Mouse (Mus musculus): ENCODE measurements around the gene Cxcl15. TPM values are rescaled to one million over a fixed set of nuclear protein-coding genes. Genes with fewer than 3 reads are reported as not detected.
"Not testable (repeated sequence)": the region's sequence is repeated elsewhere in the genome, so short reads cannot be mapped to it uniquely, and the experiment has no call there.

The Cxcl15 gene
- total and polyA plus RNA-seq, 3 experiments = not detected

- dilution Hi-C loops (cut with MboI; ENCODE audit: extremely low pct_ligation_motif_present, extremely low pct_unique_long_range_greater_than_20kb, low sequenced_read_pairs) (no loop called here), in situ Hi-C loops (cut with MboI; ENCODE audit: low pct_ligation_motif_present, low pct_unique_long_range_greater_than_20kb, low sequenced_read_pairs) (loop anchor here (5.0 kb wide), 1 partner anchor 127 kb away; no protein-coding TSS in a partner anchor)
- Histone ChIP-seq H3K9ac (ENCODE audit: insufficient read depth, low read depth) (no peak overlapping the region), H3K9me3 (replicated peaks; ENCODE audit: low read length) (no peaks in the 10 kb centered on the region), H3K27ac (ENCODE audit: insufficient read depth, low read depth) (no peak overlapping the region), H3K4me3 (replicated peaks in 1 of 3; ENCODE audit: low read depth in 2 of 3, low read length in 2 of 3, poor library complexity in 1 of 3) (no peak overlapping the region), H3K4me1 (ENCODE audit: control insufficient read depth in 1 of 2, insufficient read depth in 2 of 2) (peaks cover 0 to 4% of the 10 kb centered on the region in 2 experiments; a peak in 2 of 4 replicates), H3K36me3 (replicated peaks in 1 of 2; ENCODE audit: control insufficient read depth in 1 of 2, insufficient read depth in 1 of 2, low read length in 1 of 2) (no peaks in the 10 kb centered on the region), H3K79me2 (replicated peaks; ENCODE audit: control insufficient read depth, extremely low read depth, insufficient read depth, poor library complexity, severe bottlenecking) (no peaks in the 10 kb centered on the region), H3K27me3 (replicated peaks) (no peaks in the 10 kb centered on the region), H3K4me2 (ENCODE audit: insufficient read depth, low read depth, poor library complexity, severe bottlenecking) (no peak overlapping the region)
- DNase-seq (ENCODE audit: extremely low read depth) = no peak
- TF ChIP-seq JUND (conservative IDR thresholded peaks at IDR 0.05; ENCODE audit: low read depth, low read length) (no peak), CHD2 (IDR thresholded peaks at IDR 0.05; ENCODE audit: low read length) (no peak), BHLHE40 (IDR thresholded peaks at IDR 0.05; ENCODE audit: low read depth, low read length) (no peak), ZMIZ1 (IDR thresholded peaks at IDR 0.05; ENCODE audit: low read depth, low read length) (no peak), NRF1 (IDR thresholded peaks at IDR 0.05; ENCODE audit: low read depth, low read length) (no peak), USF1 (IDR thresholded peaks at IDR 0.05; ENCODE audit: low read depth, low read length) (no peak), ZKSCAN1 (IDR thresholded peaks at IDR 0.05; ENCODE audit: borderline replicate concordance, low read depth, low read length) (no peak), ETS1 (conservative IDR thresholded peaks at IDR 0.05; ENCODE audit: low read depth, low read length) (no peak), CHD1 (IDR thresholded peaks at IDR 0.05; ENCODE audit: low read depth, low read length) (no peak), NELFE (IDR thresholded peaks at IDR 0.05; ENCODE audit: low read depth, low read length) (no peak), IRF4 (IDR thresholded peaks at IDR 0.05; ENCODE audit: low read depth, low read length) (no peak)
Measured at GRCm38 (mm10) chr5:90789306-90790073, 4.8 kb upstream of the Cxcl15 start.

DNA sequence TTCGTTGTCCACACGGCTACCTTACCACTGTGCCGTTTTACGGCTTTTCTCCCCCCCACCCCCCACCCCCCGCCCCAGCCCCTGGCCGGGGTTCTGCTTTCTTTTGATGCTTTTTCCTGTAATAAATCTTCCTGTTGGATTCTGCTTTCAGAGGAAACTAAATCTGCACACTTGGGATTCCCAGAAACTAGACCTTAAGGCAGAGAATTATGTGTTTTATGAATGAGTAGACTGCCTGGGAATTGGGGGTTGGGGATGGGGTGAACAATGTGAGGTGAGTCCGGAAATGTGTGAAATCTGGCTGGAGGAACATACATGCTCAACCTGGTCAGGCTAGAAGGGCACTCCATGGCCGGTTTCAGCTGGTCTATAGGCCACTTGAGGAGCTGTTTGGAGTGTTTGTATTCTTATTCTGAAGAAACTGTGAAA lies 4.2 kb upstream of the Cxcl15 start:
- no peak for DNase-seq (ENCODE audit: extremely low read depth)
- H3K27ac ChIP-seq (ENCODE audit: insufficient read depth, low read depth) = no peak overlapping the region
- no peaks in the 10 kb centered on the region for H3K9me3 ChIP-seq (replicated peaks; ENCODE audit: low read length)
- no peak overlapping the region for H3K9ac ChIP-seq (ENCODE audit: insufficient read depth, low read depth)
- TF ChIP-seq JUND (conservative IDR thresholded peaks at IDR 0.05; ENCODE audit: low read depth, low read length) (no peak), TBP (conservative IDR thresholded peaks at IDR 0.05; ENCODE audit: low read depth, low read length) (no peak), SMC3 (IDR thresholded peaks at IDR 0.05; ENCODE audit: low read depth, low read length) (no peak), EP300 (IDR thresholded peaks at IDR 0.05; ENCODE audit: low read length) (no peak), ZNF384 (IDR thresholded peaks at IDR 0.05; ENCODE audit: low read depth, low read length) (no peak), MAZ (IDR thresholded peaks at IDR 0.05; ENCODE audit: low read depth, low read length) (no peak), CHD1 (IDR thresholded peaks at IDR 0.05; ENCODE audit: low read depth, low read length) (no peak), IRF4 (IDR thresholded peaks at IDR 0.05; ENCODE audit: low read depth, low read length) (no peak), GABPA (IDR thresholded peaks at IDR 0.05; ENCODE audit: insufficient replicate concordance, low read depth, low read length) (no peak)
- H3K4me3 ChIP-seq (replicated peaks in 1 of 3; ENCODE audit: low read depth in 2 of 3, low read length in 2 of 3, poor library complexity in 1 of 3) = no peak overlapping the region
- in situ Hi-C loops (cut with MboI; ENCODE audit: low pct_ligation_motif_present, low pct_unique_long_range_greater_than_20kb, low sequenced_read_pairs) = no loop called here
- H3K4me1 ChIP-seq (ENCODE audit: control insufficient read depth in 1 of 2, insufficient read depth in 2 of 2) = peaks cover 0 to 4% of the 10 kb centered on the region in 2 experiments; a peak in 2 of 4 replicates
- no peaks in the 10 kb centered on the region for H3K27me3 ChIP-seq (replicated peaks)
- H3K36me3 ChIP-seq (replicated peaks in 1 of 2; ENCODE audit: control insufficient read depth in 1 of 2, insufficient read depth in 1 of 2, low read length in 1 of 2) = no peaks in the 10 kb centered on the region
- no peak overlapping the region for H3K4me2 ChIP-seq (ENCODE audit: insufficient read depth, low read depth, poor library complexity, severe bottlenecking)
- dilution Hi-C loops (cut with MboI; ENCODE audit: extremely low pct_ligation_motif_present, extremely low pct_unique_long_range_greater_than_20kb, low sequenced_read_pairs) = no loop called here
- H3K79me2 ChIP-seq (replicated peaks; ENCODE audit: control insufficient read depth, extremely low read depth, insufficient read depth, poor library complexity, severe bottlenecking) = no peaks in the 10 kb centered on the region

DNA sequence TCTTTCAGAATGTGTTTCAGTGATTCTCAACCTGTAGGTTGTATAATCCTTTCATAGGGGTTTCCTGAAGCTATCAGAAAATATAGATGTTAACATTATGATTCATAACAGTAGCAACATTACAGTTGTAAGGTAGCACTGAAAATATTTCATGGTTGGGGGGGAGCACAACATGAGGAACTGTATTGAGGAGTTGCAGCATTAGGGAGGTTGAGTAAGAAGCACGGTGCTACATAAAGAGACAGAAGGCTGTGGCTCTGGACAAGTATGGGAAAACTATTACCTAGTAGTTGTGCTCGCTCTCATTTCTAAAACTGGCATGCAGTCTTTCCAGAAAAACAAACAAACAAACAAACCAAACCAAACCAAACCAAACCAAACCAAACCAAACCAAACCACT lies 1.1 kb downstream of the Cxcl15 start:
- H3K4me1 ChIP-seq (ENCODE audit: control insufficient read depth in 1 of 2, insufficient read depth in 2 of 2); H3K4me3 ChIP-seq (replicated peaks in 1 of 3; ENCODE audit: low read depth in 2 of 3, low read length in 2 of 3, poor library complexity in 1 of 3); H3K79me2 ChIP-seq (replicated peaks; ENCODE audit: control insufficient read depth, extremely low read depth, insufficient read depth, poor library complexity, severe bottlenecking); H3K27ac ChIP-seq (ENCODE audit: insufficient read depth, low read depth); H3K9ac ChIP-seq (ENCODE audit: insufficient read depth, low read depth); dilution Hi-C loops (cut with MboI; ENCODE audit: extremely low pct_ligation_motif_present, extremely low pct_unique_long_range_greater_than_20kb, low sequenced_read_pairs); DNase-seq (ENCODE audit: extremely low read depth); in situ Hi-C loops (cut with MboI; ENCODE audit: low pct_ligation_motif_present, low pct_unique_long_range_greater_than_20kb, low sequenced_read_pairs); H3K36me3 ChIP-seq (replicated peaks in 1 of 2; ENCODE audit: control insufficient read depth in 1 of 2, insufficient read depth in 1 of 2, low read length in 1 of 2); H3K9me3 ChIP-seq (replicated peaks; ENCODE audit: low read length); H3K27me3 ChIP-seq (replicated peaks); H3K4me2 ChIP-seq (ENCODE audit: insufficient read depth, low read depth, poor library complexity, severe bottlenecking): not testable (repeated sequence)
